Mouse (Mus musculus) heart, postnatal 14 days (tissue): ENCODE data around the gene Ipo4. TPM values are rescaled to one million over a fixed set of nuclear protein-coding genes. Genes with fewer than 3 reads are reported as not detected.

Experiments used
- DNase-seq, 2 experiments: peaks; one replicate each; pipeline ENCODE4 v3.0.0; 2021 to 2022
- intact Hi-C: fragments of 180-260 bp; cut with DNase I; formaldehyde crosslinking; loops from one replicate; pipeline ENCODE4 v1.15.1; 2025
- total RNA-seq, 2 experiments: library from RNA; stranded (reverse); gene quantifications; 2 replicates each; pipeline ENCODE4 v1.2.3; 2021

The Ipo4 gene
- total RNA-seq, 2 experiments from 2014 or later: 41.4 to 49.9 TPM

DNA sequence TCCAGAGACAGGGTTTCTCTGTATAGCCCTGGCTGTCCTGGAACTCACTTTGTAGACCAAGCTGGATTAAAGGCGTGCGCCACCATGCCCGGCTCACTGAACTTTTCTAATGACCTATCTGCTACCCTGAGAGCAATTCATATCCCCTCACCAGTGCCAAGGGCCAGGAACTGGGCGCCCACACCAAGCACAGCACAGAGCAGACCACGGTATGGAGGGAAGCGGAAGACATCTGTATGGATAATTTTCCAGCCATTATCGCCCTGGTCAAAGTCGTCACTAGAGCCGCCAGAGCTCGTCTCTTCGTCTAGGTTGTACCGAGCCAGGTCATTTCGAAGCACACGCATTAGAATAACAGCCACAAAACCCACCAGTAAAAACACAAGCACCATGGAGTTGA lies 5.1 kb upstream of the Ipo4 start:
- DNase-seq: no peak
- intact Hi-C loops: no loop called here

DNA sequence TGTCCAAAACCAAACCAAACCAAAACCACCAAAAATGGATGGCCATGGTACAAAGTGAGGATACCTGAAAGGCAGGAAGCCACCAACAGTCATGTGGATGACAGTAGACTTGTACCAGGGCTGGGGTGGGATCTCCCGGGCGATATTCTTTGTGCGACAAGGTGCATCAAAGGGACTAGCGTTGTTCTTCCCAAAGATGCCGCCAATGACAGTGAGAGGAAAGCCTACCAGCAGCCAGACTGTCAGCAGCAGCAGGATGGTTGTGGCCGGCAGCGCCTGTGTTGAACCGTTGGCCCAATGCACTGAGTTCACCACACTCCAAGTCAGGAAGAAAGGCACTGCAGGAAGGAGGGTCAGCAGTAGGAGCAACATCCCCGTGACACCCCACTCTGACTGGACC lies 2.0 kb upstream of the Ipo4 start, which contains the start of gene Gm49378:
TSS of gene Gm49378 (minus strand) at position 101 of the 400 bp plus-strand sequence.
- intact Hi-C loops: no loop called here
- no peak for DNase-seq

DNA sequence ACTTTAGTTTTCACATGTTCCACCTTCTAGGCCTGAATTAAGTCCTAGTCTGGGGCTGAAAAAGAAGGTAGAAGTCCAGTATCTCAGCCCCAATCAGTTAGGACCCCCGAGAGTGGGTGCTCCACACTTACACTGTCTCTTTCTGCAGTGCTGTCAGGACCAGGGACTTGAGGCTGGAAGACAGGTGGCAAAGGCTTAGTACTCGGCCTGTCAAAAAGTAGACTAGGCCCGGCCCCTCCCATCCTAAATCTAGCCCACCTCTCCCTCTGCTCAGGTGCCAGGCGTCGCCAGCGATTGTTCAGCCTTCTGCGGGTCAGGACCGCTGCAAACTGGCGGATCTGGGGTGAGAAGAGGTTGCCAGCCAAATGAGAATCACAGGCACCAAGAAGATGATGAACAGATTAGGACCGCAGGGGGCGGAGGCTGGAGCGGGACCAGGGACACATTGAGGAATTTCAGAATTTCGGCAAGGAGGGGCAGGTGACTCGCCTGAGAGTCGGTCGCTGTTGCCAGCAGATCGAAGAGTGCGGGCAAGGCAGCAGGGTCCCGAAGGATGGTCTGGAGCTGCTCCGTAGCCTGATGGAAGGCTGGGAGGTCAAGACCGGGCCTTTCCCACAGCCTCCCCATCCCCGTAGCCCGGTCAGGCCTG lies 759 bp downstream of the Ipo4 start:
- DNase-seq: peak in 1 of 2 experiments; percentile 21

DNA sequence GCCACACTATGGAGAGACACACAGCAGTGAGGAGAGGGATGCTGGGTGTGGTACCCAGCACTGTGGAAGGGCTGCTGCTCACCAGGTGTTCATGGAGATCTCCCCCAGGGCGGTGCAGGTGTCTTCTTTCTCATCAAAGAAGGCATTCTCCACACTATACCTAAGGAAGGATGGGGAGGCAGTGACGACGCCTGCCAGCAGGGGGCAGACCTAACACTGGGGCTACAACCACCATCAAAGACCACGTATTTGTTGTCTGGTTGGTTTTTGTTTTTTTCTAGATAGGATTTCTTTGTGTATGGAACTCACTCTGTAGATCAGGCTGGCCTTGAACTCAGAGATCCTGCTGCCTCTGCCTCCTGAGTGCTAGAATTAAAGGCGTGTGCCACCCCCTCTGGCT lies 6.4 kb downstream of the Ipo4 start:
- intact Hi-C loops: no loop called here
- peak; percentile 59 to 72 for DNase-seq

More for the DNA sequence above, 759 bp downstream of the Ipo4 start:
- intact Hi-C loops: loop anchor here (5.0 kb wide), 1 partner anchor 37 kb away; the partner anchor contains the start of genes Gmpr2 and Nedd8

DNA sequence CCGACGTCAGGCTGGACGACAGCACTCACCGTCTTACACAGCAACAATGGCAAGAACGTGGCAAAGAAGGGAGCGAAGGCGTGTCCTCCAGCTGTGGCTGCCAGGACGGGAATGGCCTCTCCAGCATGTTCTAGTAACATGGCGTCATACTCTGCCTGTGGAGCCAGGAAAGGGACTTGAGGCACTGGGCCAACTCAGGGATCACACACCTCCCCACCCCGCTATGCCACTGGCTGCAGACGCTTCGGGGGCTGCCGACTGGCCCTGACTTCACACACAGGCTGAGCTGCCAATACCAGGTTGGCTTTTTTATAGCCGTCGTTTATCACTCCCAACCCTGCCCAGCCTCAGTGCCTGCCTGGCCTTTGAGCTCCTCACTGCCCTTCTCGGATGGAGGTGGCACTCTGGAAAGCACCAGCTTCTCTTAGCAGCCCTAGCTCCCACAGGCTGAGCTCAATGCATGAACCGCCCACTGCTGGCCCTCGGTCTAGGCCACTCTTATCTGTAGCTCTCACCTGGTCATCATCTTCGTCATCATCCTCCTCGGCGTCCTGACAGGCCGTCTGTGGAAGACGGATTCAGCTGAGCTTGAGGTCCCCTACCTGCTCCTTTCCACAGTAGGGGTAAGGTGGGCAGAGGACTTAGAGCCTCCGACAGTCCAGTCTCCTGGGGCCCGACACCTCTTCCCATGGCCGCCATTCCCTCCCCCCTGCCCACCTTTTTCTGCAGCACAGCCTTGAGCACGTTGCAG lies 7.5 kb downstream of the Ipo4 start:
- intact Hi-C loops: no loop called here
- no peak for DNase-seq

DNA sequence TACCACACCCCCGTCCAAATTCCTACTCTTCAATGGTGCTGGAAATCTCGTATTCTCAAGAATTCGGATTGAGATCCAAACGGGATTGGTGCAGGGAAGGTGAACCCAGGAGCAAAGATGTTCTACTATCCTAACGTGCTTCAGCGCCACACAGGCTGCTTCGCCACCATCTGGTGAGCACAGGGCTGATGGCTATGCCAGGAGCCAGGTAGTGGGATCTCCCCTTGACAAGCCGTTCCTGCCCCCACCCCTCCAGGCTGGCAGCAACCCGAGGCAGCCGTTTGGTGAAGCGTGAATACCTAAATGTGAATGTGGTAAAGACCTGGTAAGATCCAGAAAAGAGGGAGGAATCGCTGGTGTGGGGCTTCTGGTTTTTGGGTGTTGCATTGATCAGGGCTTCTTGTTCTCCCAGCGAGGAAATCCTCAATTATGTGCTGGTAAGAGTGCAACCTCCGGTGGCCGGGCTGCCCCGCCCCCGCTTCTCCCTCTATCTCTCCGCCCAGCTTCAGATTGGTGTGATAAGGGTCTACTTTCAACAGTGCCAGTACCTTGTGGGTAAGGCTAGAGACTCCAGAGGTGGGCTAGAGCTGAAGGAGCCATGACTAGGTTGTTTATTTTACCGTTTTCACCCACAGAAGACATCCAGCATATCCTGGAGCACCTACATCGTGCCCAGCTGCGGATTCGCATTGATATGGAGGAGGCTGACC lies 17.1 kb downstream of the Ipo4 start:
- intact Hi-C loops: no loop called here
- DNase-seq: no peak

DNA sequence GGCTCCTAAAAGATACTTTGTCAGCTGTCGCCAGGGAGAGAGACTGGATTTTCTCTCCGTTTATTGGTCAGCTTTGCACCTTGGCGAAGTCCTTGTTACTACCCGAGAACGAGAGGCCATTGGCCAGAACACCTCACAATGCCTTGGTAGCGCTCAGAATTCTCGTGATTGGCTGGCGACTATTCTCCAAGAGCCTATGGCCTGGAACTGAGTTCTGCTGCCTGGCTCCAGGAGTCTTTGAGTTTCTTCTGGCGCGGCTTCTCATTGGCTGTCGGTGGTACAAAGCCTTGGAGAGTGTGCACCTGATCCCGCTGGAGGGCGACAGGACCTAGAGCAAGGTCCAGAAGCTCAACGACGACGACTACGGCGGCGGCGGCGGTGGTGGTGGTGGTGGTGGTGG lies 17.9 kb downstream of the Ipo4 start, which contains the start of gene Rec8:
TSS of gene Rec8 (plus strand) at position 216 of the 400 bp plus-strand sequence.
- DNase-seq: peak in 1 of 2 experiments; percentile 17
- intact Hi-C loops: no loop called here

DNA sequence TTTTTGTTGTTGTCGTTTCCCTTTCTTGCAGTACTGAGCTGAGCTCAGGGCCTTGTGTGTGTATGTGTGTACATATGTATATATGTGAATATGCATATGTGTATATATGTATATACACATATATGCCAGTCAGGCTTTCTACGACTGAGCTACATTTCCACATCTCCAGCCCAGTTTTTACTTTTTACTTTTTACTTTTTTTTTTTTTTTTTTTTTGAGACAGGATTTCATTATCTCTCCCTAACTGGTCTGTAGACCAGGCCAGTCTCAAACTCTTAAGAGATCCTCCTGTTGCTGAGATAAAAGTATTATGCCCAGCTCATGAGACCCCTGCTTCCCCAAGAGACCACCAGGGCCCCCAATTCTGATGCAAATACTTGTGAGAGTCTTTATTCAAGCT lies 18.9 kb downstream of the Ipo4 start:
- intact Hi-C loops: no loop called here
- no peak for DNase-seq

DNA sequence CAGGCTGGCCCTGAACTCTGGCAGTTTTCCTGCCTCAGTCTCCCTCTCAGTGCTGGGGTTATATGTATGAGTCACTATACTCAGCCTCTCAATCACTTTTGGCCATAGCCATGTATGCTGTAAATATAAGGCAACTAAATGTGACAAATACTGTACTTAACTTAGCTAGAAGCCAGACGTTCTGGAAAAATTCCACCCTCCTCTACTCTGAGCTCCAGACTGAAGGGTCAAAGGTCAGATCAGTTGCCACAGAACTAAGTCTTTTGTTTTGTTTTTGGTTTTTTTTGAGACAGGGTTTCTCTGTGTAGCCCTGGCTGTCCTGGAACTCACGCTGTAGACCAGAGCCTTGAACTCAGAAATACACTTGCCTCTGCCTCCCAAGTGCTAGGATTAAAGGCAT lies 19.9 kb downstream of the Ipo4 start:
- no peak for DNase-seq
- intact Hi-C loops: no loop called here

DNA sequence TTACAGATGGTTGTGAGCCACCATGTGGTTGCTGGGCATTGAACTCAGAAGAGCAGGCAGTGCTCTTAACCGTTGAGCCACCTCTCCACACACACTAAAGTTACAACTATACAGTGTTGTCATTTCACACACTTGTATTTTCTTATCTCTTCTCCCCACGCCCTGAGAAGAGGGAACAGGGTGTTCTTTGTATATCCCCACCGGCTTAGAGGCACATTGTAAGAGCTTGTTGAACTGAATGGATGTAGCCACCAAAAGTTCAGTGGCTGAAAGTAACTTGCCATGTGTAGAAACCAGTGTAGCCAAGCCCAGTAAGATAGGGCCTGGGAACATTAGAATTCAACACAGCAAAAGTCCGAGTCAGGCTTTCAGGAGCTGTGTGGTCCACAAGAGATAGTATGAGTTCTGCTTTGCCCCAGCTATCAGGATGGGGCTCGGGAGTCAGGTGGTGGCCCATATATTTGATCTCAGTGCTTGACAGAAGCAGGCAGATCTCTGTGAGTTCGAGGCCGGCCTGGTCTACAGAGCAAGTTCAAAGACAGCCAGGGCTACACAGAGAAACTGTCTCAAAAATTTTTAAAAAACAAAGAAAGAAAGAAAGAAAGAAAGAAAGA lies 21.1 kb downstream of the Ipo4 start:
- intact Hi-C loops: no loop called here
- no peak for DNase-seq

DNA sequence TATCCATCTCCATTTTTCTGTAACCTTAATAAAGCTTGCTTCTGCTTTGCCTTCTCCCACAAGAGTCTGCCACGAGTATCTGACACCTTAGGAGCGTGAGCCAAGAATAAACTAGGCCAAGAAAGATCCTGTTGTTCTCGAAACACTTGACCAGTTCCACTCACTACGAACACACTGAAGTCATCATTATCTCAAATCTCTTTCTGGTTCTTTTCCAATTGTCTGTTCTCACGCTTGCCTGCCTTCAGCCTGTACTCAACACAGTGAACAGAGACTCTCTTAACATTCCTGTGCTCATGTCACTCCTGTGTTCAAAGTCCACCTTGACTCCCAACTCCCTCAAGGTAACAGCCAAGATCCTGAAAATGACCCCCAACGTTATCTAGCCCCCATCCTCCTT lies 22.4 kb downstream of the Ipo4 start:
- intact Hi-C loops: no loop called here
- DNase-seq: no peak

DNA sequence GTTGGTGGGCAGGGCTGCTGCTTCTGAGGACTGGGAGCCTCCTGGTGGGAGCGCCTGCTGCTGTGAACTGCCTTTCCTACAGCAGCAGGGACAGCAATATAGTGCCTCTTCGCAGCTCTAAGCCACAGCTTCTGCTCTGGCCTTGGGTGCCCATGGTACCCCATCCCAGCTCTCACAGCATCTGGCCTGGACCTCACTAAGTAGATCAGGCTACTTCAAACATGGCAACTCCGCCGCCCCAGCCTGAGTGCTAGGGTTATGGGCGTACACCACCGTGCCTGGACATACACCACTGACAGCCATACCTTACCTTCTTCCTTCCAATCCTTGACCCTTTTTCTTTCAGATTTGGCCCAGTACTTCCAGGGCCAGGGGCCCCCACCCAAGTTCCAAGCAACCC lies 27.4 kb downstream of the Ipo4 start:
- intact Hi-C loops: no loop called here
- DNase-seq: no peak

DNA sequence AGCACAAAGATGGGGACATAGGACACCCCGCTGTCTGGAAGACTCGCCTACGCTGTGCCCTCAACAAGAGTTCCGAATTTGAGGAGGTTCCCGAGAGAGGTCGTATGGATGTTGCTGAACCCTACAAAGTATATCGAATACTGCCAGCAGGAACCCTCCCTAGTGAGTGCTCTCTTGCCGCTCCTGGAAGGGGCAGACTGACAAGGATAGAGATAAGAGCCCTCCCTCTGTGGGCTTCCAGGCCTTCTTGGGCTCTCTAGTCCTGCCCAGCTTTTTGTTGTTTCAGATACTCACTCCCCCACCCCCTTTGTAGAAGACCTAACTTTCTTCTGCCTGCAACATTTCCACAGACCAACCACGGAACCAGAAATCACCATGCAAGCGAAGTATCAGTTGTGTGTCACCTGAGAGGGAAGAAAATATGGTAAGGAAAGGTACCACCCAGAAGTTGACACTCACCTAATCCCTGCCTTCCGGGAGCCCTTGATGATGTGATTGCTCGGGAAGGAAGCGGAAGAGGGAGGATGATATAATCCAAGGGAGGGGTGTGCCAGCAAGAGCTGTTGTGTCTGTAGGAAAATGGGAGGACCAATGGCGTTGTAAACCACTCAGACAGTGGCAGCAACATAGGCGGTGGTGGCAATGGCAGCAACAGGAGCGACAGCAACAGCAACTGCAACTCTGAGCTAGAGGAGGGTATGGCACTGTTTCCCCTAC lies 29.9 kb downstream of the Ipo4 start:
- DNase-seq: no peak
- intact Hi-C loops: no loop called here

DNA sequence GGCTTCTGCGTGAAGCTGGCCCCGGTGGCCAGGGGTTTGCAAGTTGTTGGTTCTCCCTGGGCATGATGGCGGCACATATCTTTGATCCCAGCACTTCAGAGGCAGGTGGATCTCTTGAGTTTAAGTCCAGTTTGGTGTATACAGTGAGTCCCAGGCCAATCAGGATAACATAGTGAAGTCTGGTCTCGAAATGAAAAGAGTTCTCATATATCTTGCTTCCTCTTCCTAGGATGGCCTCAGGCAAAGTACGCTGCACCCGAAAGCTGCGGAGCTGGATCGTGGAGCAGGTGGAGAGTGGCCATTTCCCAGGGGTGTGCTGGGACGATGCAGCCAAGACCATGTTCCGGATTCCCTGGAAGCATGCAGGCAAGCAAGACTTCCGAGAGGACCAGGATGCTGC lies 30.9 kb downstream of the Ipo4 start:
- no peak for DNase-seq
- intact Hi-C loops: loop anchor here (5.0 kb wide), 2 partner anchors 43 to 108 kb away; partner anchors contain the start of genes A730061H03Rik and Dcaf11

DNA sequence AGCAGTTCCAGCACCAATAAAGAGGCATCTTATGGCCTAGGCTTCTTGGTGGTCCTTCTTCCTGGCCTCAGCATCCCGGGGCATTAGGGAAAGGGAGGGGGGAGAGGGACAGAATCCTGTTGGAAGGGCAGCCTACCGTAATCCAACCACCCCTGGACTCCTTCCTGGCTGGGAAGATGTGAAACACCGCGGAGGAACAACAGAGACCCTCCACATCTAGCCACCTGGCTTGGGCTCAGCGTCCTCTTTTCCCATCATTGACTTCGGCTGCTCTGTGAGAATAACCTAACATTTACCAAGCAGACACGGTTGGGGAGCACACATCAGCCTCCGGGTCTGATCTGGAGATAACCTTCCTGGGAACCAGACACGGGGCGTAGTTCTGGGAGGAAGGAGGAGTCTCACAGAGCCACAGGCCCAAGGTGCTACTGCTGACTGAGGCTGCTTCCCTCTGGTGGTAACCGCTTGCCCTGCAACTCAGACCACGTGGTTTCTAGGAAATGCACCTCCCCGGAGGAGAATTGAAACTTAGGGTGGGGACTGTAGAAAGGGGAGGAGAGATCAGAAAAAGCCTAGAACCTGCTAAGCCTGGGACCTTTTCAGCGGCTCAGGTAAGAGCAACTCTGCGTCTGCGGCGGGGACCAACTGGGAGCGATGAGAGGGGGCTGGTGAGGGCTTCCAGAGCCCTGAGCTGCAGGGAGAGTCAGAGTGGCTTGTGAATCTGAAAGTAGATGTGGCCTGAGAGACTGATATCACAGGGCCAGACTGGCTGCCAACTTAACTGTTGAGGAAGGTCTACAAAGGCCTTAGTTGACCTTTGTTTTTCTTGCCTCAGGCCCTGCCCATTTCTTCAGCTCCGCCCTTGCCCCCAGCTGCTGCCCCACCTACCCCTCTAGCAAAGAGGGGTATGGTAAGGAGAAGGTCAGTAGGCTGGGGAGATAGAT lies 31.9 kb downstream of the Ipo4 start:
- intact Hi-C loops: loop anchor here (5.0 kb wide), 2 partner anchors 42 to 107 kb away; partner anchors contain the start of genes A730061H03Rik and Dcaf11
- DNase-seq: peak; percentile 85 to 93

DNA sequence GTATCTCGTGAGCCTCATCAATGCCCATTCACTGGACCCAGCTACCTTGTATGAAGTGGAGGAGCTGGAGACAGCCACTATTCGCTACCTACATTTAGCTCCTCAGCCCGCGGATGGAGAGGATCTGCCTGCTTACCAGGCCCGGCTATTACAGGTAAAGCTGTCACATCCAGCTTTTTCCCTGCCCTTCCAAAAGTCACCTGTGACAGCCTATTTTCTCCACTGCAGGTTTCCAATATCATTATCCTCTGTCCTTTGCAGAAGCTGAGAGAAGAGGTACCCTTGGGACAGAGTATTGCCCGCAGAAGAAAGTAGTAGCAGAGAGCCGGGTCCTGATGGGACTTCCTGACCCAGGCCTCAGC lies 32.5 kb downstream of the Ipo4 start, which contains the start of gene Irf9:
TSS of gene Irf9 (plus strand) at position 301 of the 362 bp plus-strand sequence.
- intact Hi-C loops: loop anchor here (5.0 kb wide), 2 partner anchors 41 to 106 kb away; partner anchors contain the start of genes A730061H03Rik and Dcaf11
- no peak for DNase-seq

DNA sequence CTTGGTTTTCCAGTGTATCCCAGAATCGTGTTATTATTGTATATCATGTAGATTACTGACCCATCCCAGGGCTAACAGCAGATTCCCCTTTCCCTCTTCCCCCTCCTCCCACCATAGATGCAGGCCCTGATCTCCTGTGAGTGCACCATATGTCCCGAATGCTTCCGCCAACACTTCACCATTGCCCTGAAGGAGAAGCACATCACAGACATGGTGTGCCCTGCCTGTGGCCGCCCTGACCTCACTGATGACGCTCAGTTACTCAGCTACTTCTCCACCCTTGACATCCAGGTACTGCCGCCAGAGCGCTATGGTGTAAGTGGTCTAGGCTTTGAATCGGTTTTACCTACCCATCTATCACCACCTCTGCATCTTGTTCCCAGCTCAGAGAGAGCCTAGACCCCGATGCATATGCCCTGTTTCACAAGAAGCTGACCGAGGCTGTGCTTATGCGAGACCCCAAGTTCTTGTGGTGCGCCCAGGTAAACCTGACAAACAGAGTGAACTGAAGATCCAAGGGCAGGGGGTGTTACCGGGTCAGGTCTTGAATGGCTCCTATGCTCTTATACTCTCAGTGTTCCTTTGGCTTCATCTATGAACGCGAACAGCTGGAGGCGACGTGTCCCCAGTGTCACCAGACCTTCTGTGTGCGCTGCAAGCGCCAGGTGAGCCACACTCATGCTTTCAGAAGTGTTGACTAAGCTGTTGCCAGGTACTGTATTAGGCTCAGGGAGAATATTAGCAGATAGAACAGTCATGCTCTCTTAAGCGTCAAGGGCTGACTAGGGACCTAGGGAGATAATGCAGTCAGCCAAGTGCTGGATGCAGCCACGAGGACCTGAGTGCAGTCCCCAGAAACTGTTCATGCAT lies 37.0 kb downstream of the Ipo4 start:
- DNase-seq: no peak
- intact Hi-C loops: no loop called here
